Mouse (Mus musculus): ENCODE results near the gene Dhrs3.

GRCm38 (mm10) chr4:144950327-144950711 is 57.7 kb downstream of the Dhrs3 start:
- TF ChIP-seq CTCF (conservative IDR thresholded peaks at IDR 0.05 in 1 of 2, IDR thresholded peaks at IDR 0.05 in 1 of 2; ENCODE audit: low read depth in 2 of 2, low read length in 2 of 2), result no peak
- no peak for TF ChIP-seq POLR2A (IDR thresholded peaks at IDR 0.05; ENCODE audit: low read depth, low read length)
- no peak for TF ChIP-seq NELFE (IDR thresholded peaks at IDR 0.05; ENCODE audit: low read depth, low read length)
- TF ChIP-seq PAX5 (IDR thresholded peaks at IDR 0.05; ENCODE audit: low read length), result no peak
- TF ChIP-seq GABPA (IDR thresholded peaks at IDR 0.05; ENCODE audit: insufficient replicate concordance, low read depth, low read length), result no peak
- no peak for TF ChIP-seq ZNF384 (IDR thresholded peaks at IDR 0.05; ENCODE audit: low read depth, low read length)
- no peak for TF ChIP-seq ZKSCAN1 (IDR thresholded peaks at IDR 0.05; ENCODE audit: borderline replicate concordance, low read depth, low read length)
- no peak for TF ChIP-seq NRF1 (IDR thresholded peaks at IDR 0.05; ENCODE audit: low read depth, low read length)
- TF ChIP-seq RCOR1 (conservative IDR thresholded peaks at IDR 0.05; ENCODE audit: low read depth, low read length), result no peak
- no peak for TF ChIP-seq MAZ (IDR thresholded peaks at IDR 0.05; ENCODE audit: low read depth, low read length)
- no peak for TF ChIP-seq USF1 (IDR thresholded peaks at IDR 0.05; ENCODE audit: low read depth, low read length)
- no peak for TF ChIP-seq EP300 (IDR thresholded peaks at IDR 0.05; ENCODE audit: low read length)
- TF ChIP-seq KAT2A (IDR thresholded peaks at IDR 0.05; ENCODE audit: insufficient replicate concordance, low read length), result no peak
